Comparison of ENCODE assay signal across 11 mouse cellular contexts in the genomic region with DNA sequence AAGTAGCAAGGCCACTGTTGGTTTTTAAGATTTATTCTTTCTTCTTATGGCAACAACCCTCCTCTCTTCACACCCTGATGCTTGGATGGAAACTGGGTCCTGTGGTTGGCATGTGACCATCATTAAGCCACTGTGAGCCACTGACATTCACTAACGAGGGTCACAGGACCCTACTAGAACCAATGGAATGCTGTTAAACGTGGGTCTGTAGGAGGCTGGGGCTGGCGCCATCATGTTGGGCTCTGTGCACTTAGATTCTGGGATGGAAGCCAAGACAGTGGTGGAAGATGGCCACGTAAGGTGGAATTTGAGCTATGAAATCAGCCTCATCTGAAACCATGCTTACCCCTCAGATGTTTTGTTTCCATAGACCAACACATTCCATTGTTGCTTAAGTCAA.
DNase-seq lines count a peak whose midpoint lies in the region; ATAC-seq and TF ChIP-seq lines count a peak whose summit lies in the region.
"Had no signal": no experiment of that assay in that cellular context is flagged by ENCODE, and none has a peak within 500 bp of the region (broad histone marks: within the 10 kb centered on the region; RNA-seq: fewer than 3 reads in every experiment).

No protein-coding gene starts in this region.

- H3K9ac ChIP-seq in kidney, embryonic 15.5 days = no peak overlapping the region
- H3K9ac ChIP-seq in forebrain, embryonic 14.5 days (ENCODE audit: low read length) = no peak overlapping the region
- H3K9ac ChIP-seq: forebrain, embryonic 12.5 days; hindbrain, embryonic 12.5 days; liver, postnatal 0 days had no signal

- no peaks in the 10 kb centered on the region for H3K36me3 ChIP-seq in kidney, adult 2 months (ENCODE audit: control insufficient read depth, insufficient read depth, low read length)
- H3K36me3 ChIP-seq in kidney, embryonic 15.5 days = no peaks in the 10 kb centered on the region
- H3K36me3 ChIP-seq in forebrain, embryonic 14.5 days (ENCODE audit: control insufficient read depth, insufficient read depth, low read length) = no peaks in the 10 kb centered on the region
- H3K36me3 ChIP-seq: forebrain, embryonic 12.5 days; hindbrain, embryonic 12.5 days had no signal

- intact Hi-C loops in heart, postnatal 36 days (cut with DNase I) = no loop called here
- intact Hi-C loops in left cerebral cortex, postnatal 4 days (cut with DNase I) = no loop called here

- DNase-seq in kidney, adult 2 months = peak; percentile 62
- peak; percentile 94 for DNase-seq in heart, adult 11 months
- DNase-seq in heart, postnatal 36 days = peak; percentile 24 to 45
- DNase-seq in lung, postnatal 4 days = peak; percentile 15 to 60
- no peak for DNase-seq in left cerebral cortex, postnatal 4 days
- DNase-seq in forebrain, embryonic 14.5 days (ENCODE audit: low spot score) = no peak
- DNase-seq: liver, postnatal 0 days; right cerebral cortex, postnatal 25 days had no signal

- no peaks in the 10 kb centered on the region for H3K9me3 ChIP-seq in kidney, embryonic 15.5 days (replicated peaks)
- no peaks in the 10 kb centered on the region for H3K9me3 ChIP-seq in forebrain, embryonic 14.5 days (replicated peaks; ENCODE audit: control insufficient read depth, low read length)
- H3K9me3 ChIP-seq: forebrain, embryonic 12.5 days; hindbrain, embryonic 12.5 days had no signal

- H3K4me3 ChIP-seq in kidney, adult 2 months (ENCODE audit: insufficient read depth, low read depth, low read length) = no peak overlapping the region
- no peak overlapping the region for H3K4me3 ChIP-seq in kidney, embryonic 15.5 days (replicated peaks)
- H3K4me3 ChIP-seq in forebrain, embryonic 14.5 days (ENCODE audit: low read depth, low read length) = no peak overlapping the region
- H3K4me3 ChIP-seq: forebrain, embryonic 12.5 days; hindbrain, embryonic 12.5 days had no signal

- TF ChIP-seq POLR2A in kidney, adult 2 months (IDR thresholded peaks at IDR 0.05; ENCODE audit: low read depth, low read length) = no peak

- H3K4me2 ChIP-seq in kidney, embryonic 15.5 days = no peak overlapping the region
- no peak overlapping the region for H3K4me2 ChIP-seq in forebrain, embryonic 14.5 days (ENCODE audit: low read length)
- H3K4me2 ChIP-seq: forebrain, embryonic 12.5 days; hindbrain, embryonic 12.5 days had no signal

- whole genome bisulfite sequencing in kidney, adult 2 months = 39% methylated on average over 4 of the region's 4 CpGs
- WGBS in kidney, embryonic 15.5 days = 69% methylated on average over 4 of the region's 4 CpGs
- 40% methylated on average over 4 of the region's 4 CpGs for WGBS in forebrain, embryonic 14.5 days

- peaks cover 5% of the 10 kb centered on the region; the same call in 1 of the 2 replicates for H3K4me1 ChIP-seq in kidney, adult 2 months (ENCODE audit: control insufficient read depth, insufficient read depth, low read length)
- H3K4me1 ChIP-seq in kidney, embryonic 15.5 days = peaks cover 21% of the 10 kb centered on the region
- H3K4me1 ChIP-seq in forebrain, embryonic 14.5 days (ENCODE audit: control insufficient read depth, insufficient read depth, low read length) = peaks cover 12% of the 10 kb centered on the region; the same call in 1 of the 2 replicates

- ATAC-seq in kidney, embryonic 15.5 days (replicated peaks; ENCODE audit: low FRiP score) = no peak
- ATAC-seq in forebrain, embryonic 14.5 days = no peak
- ATAC-seq: liver, postnatal 0 days had no signal

- TF ChIP-seq CTCF in kidney, adult 2 months (conservative IDR thresholded peaks at IDR 0.05; ENCODE audit: insufficient read depth, insufficient read length, low read depth, low read length) = no peak

- H3K27me3 ChIP-seq in kidney, adult 2 months (replicated peaks; ENCODE audit: control insufficient read depth, insufficient read depth, low read length) = no peaks in the 10 kb centered on the region
- no peaks in the 10 kb centered on the region for H3K27me3 ChIP-seq in kidney, embryonic 15.5 days
- no peaks in the 10 kb centered on the region for H3K27me3 ChIP-seq in forebrain, embryonic 14.5 days (replicated peaks; ENCODE audit: control insufficient read depth, insufficient read depth, low read length)
- H3K27me3 ChIP-seq: forebrain, embryonic 12.5 days; hindbrain, embryonic 12.5 days had no signal

- no peak overlapping the region for H3K27ac ChIP-seq in kidney, adult 2 months (ENCODE audit: insufficient read depth, low read depth, low read length)
- H3K27ac ChIP-seq in kidney, embryonic 15.5 days = no peak overlapping the region
- H3K27ac ChIP-seq in forebrain, embryonic 14.5 days (ENCODE audit: low read depth, low read length) = no peak overlapping the region
- H3K27ac ChIP-seq: forebrain, embryonic 12.5 days; hindbrain, embryonic 12.5 days had no signal

Comparison
In these comparisons a context has a peak if more than half of its experiments do, and no peak if none do; other contexts are left out.
1. DNase-seq: peak in kidney, adult 2 months (single experiment), heart, adult 11 months (single experiment), heart, postnatal 36 days (2 of 2) and lung, postnatal 4 days (2 of 2); none in left cerebral cortex, postnatal 4 days (single experiment) and forebrain, embryonic 14.5 days (single experiment).